Mouse (Mus musculus) liver, embryonic 15.5 days (tissue): Measurements from ENCODE around the gene Tmem25. TPM values are rescaled to one million over a fixed set of nuclear protein-coding genes. Genes with fewer than 3 reads are reported as not detected.

Experiments used
- ATAC-seq: fragments of 200-750 bp; cut with Nextera tagmentation; 2 replicates; pipeline ENCODE4 v1.8.0; 2017; ENCODE audit warnings: moderate number of reproducible peaks, mild to moderate bottlenecking, moderate library complexity; ENCODE audit not compliant: insufficient read depth
- H3K27ac ChIP-seq: fragments of 300-500 bp; sonication (generic); replicated peaks from 2 replicates; pipeline ENCODE4 v1.5.1; 2015; ENCODE audit warnings: mild to moderate bottlenecking, inconsistent platforms
- H3K27me3 ChIP-seq: fragments of 300-500 bp; sonication (generic); 2 replicates; pipeline ENCODE4 v1.6.1; 2015; ENCODE audit warnings: mild to moderate bottlenecking, inconsistent platforms
- H3K36me3 ChIP-seq: fragments of 300-500 bp; sonication (generic); replicated peaks from 2 replicates; pipeline ENCODE4 v1.6.1; 2015; ENCODE audit warnings: moderate library complexity, mild to moderate bottlenecking, inconsistent platforms
- H3K4me1 ChIP-seq: fragments of 300-500 bp; sonication (generic); replicated peaks from 2 replicates; pipeline ENCODE4 v1.6.1; 2015; ENCODE audit warnings: inconsistent platforms
- H3K4me2 ChIP-seq: fragments of 300-500 bp; sonication (generic); 2 replicates; pipeline ENCODE4 v1.6.1; 2015; ENCODE audit warnings: moderate library complexity, mild to moderate bottlenecking, inconsistent platforms
- H3K4me3 ChIP-seq: fragments of 300-500 bp; sonication (generic); replicated peaks from 2 replicates; pipeline ENCODE4 v1.5.1; 2015; ENCODE audit warnings: mild to moderate bottlenecking, inconsistent platforms
- H3K9ac ChIP-seq: fragments of 300-500 bp; sonication (generic); 2 replicates; pipeline ENCODE4 v1.6.1; 2015; ENCODE audit warnings: moderate library complexity, mild to moderate bottlenecking, inconsistent platforms
- H3K9me3 ChIP-seq: fragments of 300-500 bp; sonication (generic); replicated peaks from 2 replicates; pipeline ENCODE4 v1.6.1; 2016; ENCODE audit warnings: inconsistent platforms
- WGBS: fragments of 180-500 bp; shearing (Covaris S2); methylation state at CpG from one replicate; pipeline ENCODE4 v1.1.7; 2015; ENCODE audit warnings: mixed read lengths; ENCODE audit not compliant: insufficient replicate concordance; 5-methylcytosine and 5-hydroxymethylcytosine counted together
- polyA plus RNA-seq: library from polyadenylated mRNA; unstranded; fragments of >200 nt; fragmentation: Nextera tagmentation; extraction: Ambion mirVana; gene quantifications from 2 replicates; pipeline ENCODE4 v1.2.1, GENCODE M21; 2015

Tmem25 gene
- polyA plus RNA-seq, 1 experiment from 2014 or later: 3.2 TPM

DNA sequence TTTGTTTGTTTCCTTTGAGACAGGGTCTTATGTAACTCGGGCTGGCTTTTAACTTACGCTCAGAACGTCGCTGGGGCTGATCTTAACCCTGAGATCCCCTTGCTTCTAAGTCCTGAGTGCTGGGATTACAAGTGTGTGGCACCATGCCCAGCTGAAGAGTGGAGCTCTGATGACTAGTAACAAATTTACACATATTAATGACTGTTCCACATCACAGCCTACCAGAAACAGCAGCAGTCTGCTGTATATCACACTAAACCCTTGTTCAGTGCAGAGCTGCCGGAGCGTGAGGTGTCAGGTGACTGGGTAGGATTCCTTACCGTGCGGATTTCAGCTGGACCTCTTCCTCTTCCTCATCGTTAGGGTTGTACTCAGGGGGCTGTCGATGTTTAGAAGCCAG lies 11.2 kb upstream of the Tmem25 start:
- H3K36me3 ChIP-seq: peaks cover 95% of the 10 kb centered on the region
- H3K4me2 ChIP-seq: no peak overlapping the region
- no peaks in the 10 kb centered on the region for H3K9me3 ChIP-seq
- no peak overlapping the region for H3K4me3 ChIP-seq
- 83% methylated on average over 10 of the region's 10 CpGs for WGBS
- H3K27me3 ChIP-seq: no peaks in the 10 kb centered on the region
- no peak overlapping the region for H3K9ac ChIP-seq
- H3K27ac ChIP-seq: no peak overlapping the region
- no peaks in the 10 kb centered on the region for H3K4me1 ChIP-seq
- ATAC-seq: no peak

DNA sequence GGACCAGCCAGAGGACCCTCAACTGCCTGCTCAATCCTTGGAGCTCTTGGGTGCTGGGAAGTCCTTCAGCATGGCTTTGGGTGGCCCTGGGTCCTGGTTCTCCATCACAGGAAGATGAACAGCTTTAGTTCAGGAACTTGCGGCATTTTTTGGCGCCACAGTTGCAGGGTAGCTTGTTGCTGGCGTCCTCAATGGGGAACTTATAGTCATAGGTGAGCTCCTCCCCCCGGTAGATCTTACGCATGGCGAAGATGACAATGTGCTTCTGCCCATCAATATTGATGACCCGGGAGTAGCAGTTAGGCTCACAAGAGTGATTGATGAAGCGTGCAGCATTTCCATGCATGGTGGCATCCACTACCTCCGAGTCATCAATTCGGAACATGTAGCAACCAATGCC lies 8.7 kb upstream of the Tmem25 start:
- Histone ChIP-seq H3K4me3 (no peak overlapping the region), H3K27ac (no peak overlapping the region), H3K9me3 (no peaks in the 10 kb centered on the region), H3K4me2 (no peak overlapping the region), H3K27me3 (no peaks in the 10 kb centered on the region), H3K9ac (no peak overlapping the region), H3K36me3 (peaks cover 78% of the 10 kb centered on the region), H3K4me1 (no peaks in the 10 kb centered on the region)
- 88% methylated on average over 10 of the region's 10 CpGs for WGBS
- no peak for ATAC-seq

DNA sequence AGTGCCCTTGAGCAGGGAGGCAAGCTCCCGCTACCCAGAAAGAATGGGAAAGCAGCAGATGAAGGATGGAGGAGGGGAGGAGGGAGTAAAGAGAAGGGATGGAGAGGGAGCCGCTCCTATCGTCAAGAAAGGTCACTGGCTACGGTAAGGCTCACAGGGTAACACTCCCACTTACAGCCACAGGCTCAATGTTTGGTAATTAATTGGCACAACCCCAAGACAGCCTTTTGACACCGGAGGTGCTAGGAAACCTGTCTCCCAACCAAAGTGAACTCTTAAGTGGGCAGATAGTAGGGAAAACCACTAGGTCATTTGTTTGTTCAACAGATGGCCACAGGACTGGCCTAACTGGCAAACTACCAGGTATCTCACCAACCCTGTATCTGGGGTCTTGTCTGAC lies 8.0 kb upstream of the Tmem25 start:
- H3K4me1 ChIP-seq: no peaks in the 10 kb centered on the region
- no peak overlapping the region for H3K4me2 ChIP-seq
- ATAC-seq: no peak
- no peak overlapping the region for H3K4me3 ChIP-seq
- no peaks in the 10 kb centered on the region for H3K27me3 ChIP-seq
- WGBS: 80% methylated on average over 5 of the region's 5 CpGs
- H3K9ac ChIP-seq: no peak overlapping the region
- no peaks in the 10 kb centered on the region for H3K9me3 ChIP-seq
- H3K36me3 ChIP-seq: peaks cover 72% of the 10 kb centered on the region
- no peak overlapping the region for H3K27ac ChIP-seq

GRCm38 (mm10) chr9:44805536-44805935 lies 6.4 kb upstream of the Tmem25 start:
- ATAC-seq: no peak
- Histone ChIP-seq H3K4me3 (no peak overlapping the region), H3K9ac (no peak overlapping the region), H3K4me1 (peaks cover 4% of the 10 kb centered on the region; the same call in 1 of the 2 replicates), H3K27me3 (peaks cover 13% of the 10 kb centered on the region), H3K9me3 (no peaks in the 10 kb centered on the region), H3K36me3 (peaks cover 58% of the 10 kb centered on the region), H3K4me2 (no peak overlapping the region), H3K27ac (no peak overlapping the region)
- WGBS: 76% methylated on average over 5 of the region's 5 CpGs

DNA sequence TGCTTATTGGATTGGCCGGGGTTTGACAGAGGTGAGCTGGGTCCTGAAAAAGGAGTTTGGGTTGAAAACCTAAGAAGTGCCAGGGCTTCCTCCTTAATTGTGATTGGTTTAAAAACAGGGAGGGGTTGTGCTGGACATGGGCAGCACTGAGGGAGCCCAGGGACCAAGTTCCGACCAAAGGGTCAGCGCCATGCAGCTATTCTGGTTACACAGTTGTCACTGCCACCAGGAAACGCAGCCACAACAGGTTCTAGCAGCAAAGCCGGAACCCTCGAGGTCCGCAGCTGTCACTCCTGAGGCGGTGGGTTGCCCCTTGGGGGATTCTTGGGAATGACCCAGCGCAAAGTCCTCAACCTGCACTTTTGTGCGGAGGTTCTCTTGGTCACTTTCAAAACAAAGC lies 5.6 kb upstream of the Tmem25 start:
- Histone ChIP-seq H3K9me3 (no peaks in the 10 kb centered on the region), H3K4me3 (no peak overlapping the region), H3K27ac (no peak overlapping the region), H3K4me1 (peaks cover 12% of the 10 kb centered on the region), H3K9ac (no peak overlapping the region), H3K36me3 (peaks cover 50% of the 10 kb centered on the region), H3K4me2 (no peak overlapping the region), H3K27me3 (peaks cover 21% of the 10 kb centered on the region)
- 88% methylated on average over 10 of the region's 10 CpGs for WGBS
- ATAC-seq: no peak

- peak within 1 kb of the TSS; percentile 92 for H3K4me2 ChIP-seq
- peaks cover 26% of the 10 kb centered on the region for H3K4me1 ChIP-seq
- peak; percentile 41 for ATAC-seq
- H3K9ac ChIP-seq: 0 out of 2 replicates have a peak within 1 kb of the TSS, but pooled peaks have one; percentile 9
- peaks cover 39% of the 10 kb centered on the region for H3K27me3 ChIP-seq
- peaks cover 32% of the 10 kb centered on the region for H3K36me3 ChIP-seq
- WGBS: 57% methylated on average over 4 of the region's 4 CpGs
- H3K27ac ChIP-seq: peak within 1 kb of the TSS; percentile 55
- H3K4me3 ChIP-seq: peak within 1 kb of the TSS; percentile 40
- no peaks in the 10 kb centered on the region for H3K9me3 ChIP-seq
These were observed 3.8 kb upstream of the Tmem25 start, which contains the start of gene Ttc36 for GRCm38 (mm10) chr9:44802808-44803450. Gene Ttc36, minus strand, starts transcription at chr9:44803072.

DNA sequence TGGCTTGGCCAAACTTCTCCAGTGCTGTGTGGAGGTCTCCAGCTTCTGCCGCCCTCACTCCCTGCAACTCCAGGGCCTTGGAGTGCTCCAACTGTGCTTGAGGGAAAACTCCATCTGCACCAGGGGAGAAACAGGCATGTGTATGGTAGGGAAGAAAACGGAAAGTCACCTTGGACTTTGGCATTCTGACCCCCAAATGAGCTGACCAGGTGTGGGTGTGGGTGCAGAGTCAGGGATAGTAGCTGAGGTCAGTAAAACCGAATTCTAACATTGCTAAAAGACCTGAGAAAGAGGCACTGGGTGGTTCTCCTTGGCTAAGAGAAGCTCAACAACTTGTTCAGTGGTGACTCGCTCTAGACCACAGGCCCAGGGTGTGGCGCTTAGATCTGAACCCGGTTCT lies 2.6 kb upstream of the Tmem25 start:
- ATAC-seq: no peak
- Histone ChIP-seq H3K27ac (peak overlapping the region; percentile 55; the same call in 1 of the 2 replicates), H3K9me3 (no peaks in the 10 kb centered on the region), H3K4me2 (peak overlapping the region; percentile 92), H3K36me3 (peaks cover 19% of the 10 kb centered on the region), H3K4me1 (peaks cover 26% of the 10 kb centered on the region), H3K9ac (no peak overlapping the region), H3K4me3 (peak overlapping the region; percentile 40), H3K27me3 (peaks cover 48% of the 10 kb centered on the region)
- 45% methylated on average over 6 of the region's 6 CpGs for WGBS

GRCm38 (mm10) chr9:44799958-44800324 lies 834 bp upstream of the Tmem25 start:
- Histone ChIP-seq H3K4me1 (peaks cover 26% of the 10 kb centered on the region), H3K27ac (peak overlapping the region; percentile 26), H3K4me2 (peak overlapping the region; percentile 92), H3K9ac (no peak overlapping the region), H3K36me3 (peaks cover 4% of the 10 kb centered on the region; the same call in 1 of the 2 replicates), H3K27me3 (peaks cover 50% of the 10 kb centered on the region), H3K9me3 (no peaks in the 10 kb centered on the region), H3K4me3 (peak overlapping the region; percentile 62)
- no peak for ATAC-seq
- 31% methylated on average over 9 of the region's 9 CpGs for WGBS

GRCm38 (mm10) chr9:44798298-44798697 lies 809 bp downstream of the Tmem25 start:
- WGBS: 42% methylated on average over 7 of the region's 7 CpGs
- Histone ChIP-seq H3K36me3 (no peaks in the 10 kb centered on the region), H3K9me3 (no peaks in the 10 kb centered on the region), H3K9ac (no peak overlapping the region), H3K4me2 (peak overlapping the region; percentile 92), H3K4me1 (peaks cover 26% of the 10 kb centered on the region), H3K27ac (no peak overlapping the region), H3K27me3 (peaks cover 50% of the 10 kb centered on the region), H3K4me3 (no peak overlapping the region)
- ATAC-seq: no peak

DNA sequence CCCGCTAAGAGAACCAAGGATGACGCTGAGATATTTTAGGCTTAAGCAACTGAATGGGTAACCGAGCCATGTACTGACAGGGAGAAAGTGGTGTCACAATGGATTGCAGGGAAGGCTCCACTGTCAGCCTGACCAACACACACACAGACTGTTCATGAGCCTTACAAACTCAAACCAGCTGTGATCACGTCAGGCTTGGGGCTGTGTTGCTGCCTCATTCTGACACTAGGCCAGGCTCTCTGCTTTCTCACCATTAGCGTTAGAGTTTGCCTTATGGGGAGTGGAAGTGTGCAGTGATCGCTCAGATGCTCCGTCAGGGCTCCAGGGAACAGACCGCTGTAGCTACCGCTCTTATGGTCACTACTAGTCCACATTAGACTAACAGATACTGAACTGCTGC lies 6.3 kb downstream of the Tmem25 start:
- no peak overlapping the region for H3K4me2 ChIP-seq
- H3K27me3 ChIP-seq: peaks cover 10% of the 10 kb centered on the region
- H3K27ac ChIP-seq: no peak overlapping the region
- no peak for ATAC-seq
- H3K9ac ChIP-seq: no peak overlapping the region
- H3K4me1 ChIP-seq: no peaks in the 10 kb centered on the region
- peaks cover 13% of the 10 kb centered on the region for H3K36me3 ChIP-seq
- 74% methylated on average over 9 of the region's 9 CpGs for WGBS
- no peaks in the 10 kb centered on the region for H3K9me3 ChIP-seq
- no peak overlapping the region for H3K4me3 ChIP-seq

DNA sequence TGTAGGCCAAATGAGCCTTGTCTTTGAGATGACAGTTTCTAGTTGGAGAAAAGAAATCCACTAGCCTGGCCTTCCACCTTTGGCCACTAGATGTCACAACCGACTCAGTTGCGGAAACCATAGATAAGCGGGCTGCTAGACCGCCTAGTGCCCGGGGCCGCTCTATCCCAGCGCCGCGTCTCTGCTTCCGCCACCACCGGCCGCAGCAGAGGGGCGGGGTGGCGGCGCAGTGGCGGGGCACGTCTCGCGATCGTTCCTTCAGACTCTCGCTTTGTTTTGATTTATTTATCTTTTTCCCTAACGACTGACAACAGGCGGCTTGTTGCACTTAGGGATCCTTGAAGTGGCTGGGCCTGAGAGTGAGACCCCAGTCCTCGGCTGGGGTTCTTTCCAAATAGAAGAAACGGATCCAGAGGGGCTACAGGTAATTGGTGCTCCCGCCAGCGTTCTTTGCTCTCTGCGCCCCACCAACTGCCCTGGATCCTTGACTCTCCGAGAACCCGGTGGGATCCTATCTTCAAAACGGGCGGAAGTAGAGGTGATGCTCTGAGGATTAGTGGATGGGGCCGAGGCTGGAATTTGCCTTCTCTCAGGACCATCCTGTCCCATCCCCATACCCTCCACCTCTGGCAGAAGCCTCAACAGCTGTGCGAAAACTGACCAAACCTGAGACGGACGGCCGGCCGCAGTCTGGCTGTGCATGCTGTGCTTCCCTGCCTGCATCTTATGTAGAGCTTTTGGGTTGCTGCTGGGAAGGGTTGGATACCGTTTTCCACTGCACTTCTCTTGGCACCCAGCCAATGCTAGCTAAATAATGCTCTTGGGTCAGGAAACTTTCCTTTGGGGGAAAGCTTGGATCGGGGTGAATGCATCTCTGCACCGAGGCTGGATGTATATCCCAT lies 26.1 kb downstream of the Tmem25 start:
- Histone ChIP-seq H3K27ac (peak overlapping the region; percentile 79), H3K4me3 (peak overlapping the region; percentile 79), H3K9ac (peak overlapping the region; percentile 64), H3K4me2 (peak overlapping the region; percentile 94), H3K27me3 (no peaks in the 10 kb centered on the region), H3K36me3 (peaks cover 4% of the 10 kb centered on the region; the same call in 1 of the 2 replicates), H3K4me1 (peaks cover 25% of the 10 kb centered on the region), H3K9me3 (no peaks in the 10 kb centered on the region)
- ATAC-seq: peak; percentile 99
- under 1% methylated on average over 41 of the region's 41 CpGs for WGBS
